Mouse (Mus musculus) heart, postnatal 0 days (tissue): ENCODE results near the gene Mettl7a2. TPM values are rescaled to one million over a fixed set of nuclear protein-coding genes. Genes with fewer than 3 reads are reported as not detected.
"Not testable (repeated sequence)": the region's sequence is repeated elsewhere in the genome, so short reads cannot be mapped to it uniquely, and the experiment has no call there.

Experiments
- ATAC-seq: fragments of 200-750 bp; cut with Nextera tagmentation; 2 replicates; pipeline ENCODE4 v1.8.0; 2017; ENCODE audit warnings: low read depth, moderate number of reproducible peaks, moderate library complexity; ENCODE audit not compliant: insufficient read depth
- DNase-seq: peaks from one replicate; pipeline ENCODE4 v3.0.0-alpha.2; 2016; ENCODE audit warnings: low spot score
- H3K27ac ChIP-seq: fragments of 300-500 bp; sonication (generic); 2 replicates; pipeline ENCODE4 v1.5.1; 2014; ENCODE audit warnings: low read depth, mild to moderate bottlenecking
- H3K27me3 ChIP-seq: fragments of 300-500 bp; sonication (generic); 2 replicates; pipeline ENCODE4 v1.6.1; 2014; ENCODE audit warnings: low read length, mixed read lengths; ENCODE audit not compliant: control insufficient read depth, insufficient read depth
- H3K36me3 ChIP-seq: fragments of 300-500 bp; sonication (generic); replicated peaks from 2 replicates; pipeline ENCODE4 v1.6.1; 2014; ENCODE audit warnings: low read length, mixed read lengths; ENCODE audit not compliant: control insufficient read depth, insufficient read depth
- H3K4me1 ChIP-seq: fragments of 300-500 bp; sonication (generic); 2 replicates; pipeline ENCODE4 v1.6.1; 2014; ENCODE audit warnings: antibody characterized with exemption; ENCODE audit not compliant: control insufficient read depth, insufficient read depth
- H3K4me2 ChIP-seq: fragments of 300-500 bp; sonication (generic); 2 replicates; pipeline ENCODE4 v1.6.1; 2014; ENCODE audit warnings: low read depth, mild to moderate bottlenecking, low read length, moderate library complexity
- H3K4me3 ChIP-seq: fragments of 300-500 bp; sonication (generic); 2 replicates; pipeline ENCODE4 v1.5.1; 2014; ENCODE audit warnings: low read depth, low read length
- H3K9ac ChIP-seq: fragments of 300-500 bp; sonication (generic); replicated peaks from 2 replicates; pipeline ENCODE4 v1.6.1; 2014; ENCODE audit warnings: low read depth, low read length, mixed read lengths
- H3K9me3 ChIP-seq: fragments of 300-500 bp; sonication (generic); replicated peaks from 2 replicates; pipeline ENCODE4 v1.6.1; 2016; ENCODE audit warnings: low read length; ENCODE audit not compliant: control insufficient read depth
- CTCF ChIP-seq: IDR thresholded peaks from 2 replicates; pipeline ENCODE4 v1.5.1; 2016; ENCODE audit warnings: antibody characterized with exemption, control low read depth, low read depth
- EP300 ChIP-seq: IDR thresholded peaks from 2 replicates; pipeline ENCODE4 v1.6.1; 2016; ENCODE audit warnings: antibody characterized with exemption, low read depth
- WGBS: fragments of 180-500 bp; shearing (Covaris S2); extraction: QIAGEN DNeasy Blood & Tissue Kit; methylation state at CpG from one replicate; pipeline ENCODE4 v1.1.7; 2014; 5-methylcytosine and 5-hydroxymethylcytosine counted together
- polyA plus RNA-seq: library from polyadenylated mRNA; unstranded; fragments of >200 nt; fragmentation: Nextera tagmentation; extraction: Ambion mirVana; gene quantifications from 2 replicates; pipeline ENCODE4 v1.2.1, GENCODE M21; 2015
- total RNA-seq: library from RNA; depleted of rRNA; stranded (reverse); fragments of >200 nt; gene quantifications from 2 replicates; pipeline ENCODE4 v1.2.3, GENCODE M21; 2014; ENCODE audit warnings: low replicate concordance

Gene Mettl7a2
- total and polyA plus RNA-seq, 2 experiments from 2014 or later = not detected

DNA sequence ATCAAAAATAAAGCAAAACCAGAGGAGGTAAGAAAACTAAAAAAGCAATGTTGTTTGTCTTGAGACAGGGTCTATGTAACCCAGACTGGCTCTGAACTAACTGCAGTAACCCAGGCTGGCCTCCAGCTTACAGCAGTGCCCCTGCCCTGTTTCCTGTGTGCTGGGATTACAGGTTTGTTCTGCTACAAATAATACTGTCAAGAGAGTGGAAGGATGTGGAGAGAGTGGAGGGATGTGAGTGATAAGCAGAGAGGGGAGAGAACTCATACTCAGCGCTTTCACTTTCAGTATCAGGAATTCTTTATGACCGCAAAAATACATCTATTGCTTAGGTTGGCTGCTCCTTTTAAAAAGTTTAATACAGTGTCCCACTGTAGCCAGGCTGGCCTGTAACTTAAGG lies 40.7 kb upstream of the Mettl7a2 start:
- no peak for TF ChIP-seq EP300
- TF ChIP-seq CTCF = no peak
- DNase-seq = no peak
- Histone ChIP-seq H3K4me1 (no peaks in the 10 kb centered on the region), H3K4me2 (no peak overlapping the region; the same call in 1 of the 2 replicates), H3K9ac (no peak overlapping the region), H3K4me3 (no peak overlapping the region), H3K36me3 (no peaks in the 10 kb centered on the region), H3K27me3 (no peaks in the 10 kb centered on the region), H3K9me3 (no peaks in the 10 kb centered on the region), H3K27ac (no peak overlapping the region)
- 0 out of 2 replicates have a peak, but pooled peaks have one; percentile 36 for ATAC-seq
- WGBS = 39% methylated on average over 2 of the region's 2 CpGs

DNA sequence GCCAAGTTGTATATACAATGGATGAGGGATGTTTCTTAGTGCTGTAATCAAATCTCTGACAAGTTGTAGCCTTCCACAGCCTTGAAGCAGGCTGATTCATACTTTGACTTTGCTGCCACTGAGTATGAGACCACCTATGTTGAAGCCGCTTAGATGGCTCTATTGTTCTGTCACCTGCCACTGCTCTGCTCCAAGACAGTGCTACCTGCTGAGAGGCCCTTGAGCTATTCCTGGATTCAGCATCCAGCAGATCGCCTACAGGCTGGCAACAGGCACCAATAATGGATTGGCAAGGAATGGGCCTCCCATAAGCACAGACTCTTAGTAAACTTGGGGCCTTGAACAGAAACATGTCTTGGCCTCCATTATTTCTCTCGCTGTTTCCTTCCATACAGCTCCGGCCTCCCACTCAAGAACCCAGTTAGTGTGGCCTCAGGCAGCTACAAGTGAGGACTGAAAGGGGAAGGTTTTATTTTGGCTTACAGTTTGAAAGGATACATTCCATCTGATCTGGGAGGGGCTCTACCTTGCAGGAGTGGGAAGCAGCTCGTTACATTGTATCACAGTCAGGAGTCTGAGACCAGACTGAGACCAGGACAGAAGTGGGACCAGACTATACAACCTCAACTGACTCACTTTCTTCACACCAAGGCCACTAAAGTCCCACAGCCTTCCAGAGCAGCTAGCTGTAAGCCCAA lies 38.4 kb upstream of the Mettl7a2 start:
- WGBS = 90% methylated on average over 5 of the region's 5 CpGs
- DNase-seq = no peak
- Histone ChIP-seq H3K36me3 (no peaks in the 10 kb centered on the region), H3K4me1 (no peaks in the 10 kb centered on the region), H3K9me3 (no peaks in the 10 kb centered on the region), H3K4me3 (no peak overlapping the region), H3K9ac (no peak overlapping the region), H3K4me2 (no peak overlapping the region), H3K27ac (no peak overlapping the region), H3K27me3 (no peaks in the 10 kb centered on the region)
- ATAC-seq = no peak
- no peak for TF ChIP-seq CTCF
- TF ChIP-seq EP300 = no peak

DNA sequence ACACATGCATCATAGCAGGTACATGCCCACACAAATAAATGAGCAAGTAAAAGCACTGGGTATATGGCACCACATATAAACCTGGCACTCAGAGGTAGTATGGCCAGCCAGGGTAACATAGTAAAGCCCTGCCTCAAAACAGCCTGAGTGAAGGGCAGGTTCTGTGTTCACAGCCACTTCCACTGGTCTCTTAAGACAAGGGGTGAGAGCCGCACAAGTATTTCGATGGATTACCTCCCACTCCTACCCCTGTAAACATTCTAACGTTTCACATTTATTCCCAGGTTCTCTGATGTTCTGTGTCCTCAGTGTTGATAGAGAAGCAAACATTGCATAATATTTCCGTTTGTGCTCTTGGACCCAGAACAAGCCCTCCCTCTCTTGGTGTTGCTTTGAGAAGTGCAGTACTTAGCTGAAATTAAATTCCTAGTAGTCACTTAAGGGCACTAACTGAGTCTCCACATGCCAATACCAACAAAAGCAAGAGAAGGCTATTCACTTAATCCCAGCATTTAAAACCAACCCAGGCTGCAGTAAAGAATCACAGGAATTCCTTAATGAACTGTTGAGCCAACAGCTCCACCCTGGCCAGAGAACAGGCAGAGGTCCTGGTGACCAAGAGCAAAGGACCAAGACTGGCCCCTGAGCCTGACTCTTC lies 34.9 kb upstream of the Mettl7a2 start:
- DNase-seq, H3K4me2 ChIP-seq, H3K4me3 ChIP-seq, H3K9ac ChIP-seq, H3K9me3 ChIP-seq, H3K27me3 ChIP-seq, H3K27ac ChIP-seq, H3K4me1 ChIP-seq, ATAC-seq, H3K36me3 ChIP-seq: not testable (repeated sequence)
- WGBS = 58% methylated on average over 3 of the region's 4 CpGs

DNA sequence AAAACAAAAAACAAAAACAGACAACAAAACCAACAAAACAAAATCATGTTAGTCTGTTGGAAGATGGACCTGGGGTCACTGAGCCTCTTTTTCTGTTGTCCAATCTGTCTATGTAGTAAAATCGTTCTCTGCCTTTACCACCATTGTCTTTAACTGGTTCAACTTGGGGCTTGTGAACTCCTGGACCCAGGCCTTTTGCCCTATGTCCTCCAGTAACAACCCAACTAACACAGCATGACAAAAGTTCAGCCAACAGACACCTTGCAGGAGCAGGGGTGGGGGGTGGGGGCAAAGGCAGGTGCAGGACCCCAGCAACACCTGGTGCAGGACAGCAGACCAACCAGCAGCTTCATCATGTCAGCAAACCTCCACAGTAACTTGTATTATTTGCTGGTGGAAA lies 33.1 kb upstream of the Mettl7a2 start:
- no peak overlapping the region for H3K4me2 ChIP-seq
- TF ChIP-seq EP300 (no peak), CTCF (no peak)
- H3K4me3 ChIP-seq = no peak overlapping the region
- DNase-seq (no peak), ATAC-seq (no peak)
- no peaks in the 10 kb centered on the region for H3K4me1 ChIP-seq
- H3K36me3 ChIP-seq = no peaks in the 10 kb centered on the region
- no peaks in the 10 kb centered on the region for H3K27me3 ChIP-seq
- no peak overlapping the region for H3K9ac ChIP-seq
- no peaks in the 10 kb centered on the region for H3K9me3 ChIP-seq
- 91% methylated on average over 1 of the region's 1 CpGs for WGBS
- no peak overlapping the region for H3K27ac ChIP-seq

DNA sequence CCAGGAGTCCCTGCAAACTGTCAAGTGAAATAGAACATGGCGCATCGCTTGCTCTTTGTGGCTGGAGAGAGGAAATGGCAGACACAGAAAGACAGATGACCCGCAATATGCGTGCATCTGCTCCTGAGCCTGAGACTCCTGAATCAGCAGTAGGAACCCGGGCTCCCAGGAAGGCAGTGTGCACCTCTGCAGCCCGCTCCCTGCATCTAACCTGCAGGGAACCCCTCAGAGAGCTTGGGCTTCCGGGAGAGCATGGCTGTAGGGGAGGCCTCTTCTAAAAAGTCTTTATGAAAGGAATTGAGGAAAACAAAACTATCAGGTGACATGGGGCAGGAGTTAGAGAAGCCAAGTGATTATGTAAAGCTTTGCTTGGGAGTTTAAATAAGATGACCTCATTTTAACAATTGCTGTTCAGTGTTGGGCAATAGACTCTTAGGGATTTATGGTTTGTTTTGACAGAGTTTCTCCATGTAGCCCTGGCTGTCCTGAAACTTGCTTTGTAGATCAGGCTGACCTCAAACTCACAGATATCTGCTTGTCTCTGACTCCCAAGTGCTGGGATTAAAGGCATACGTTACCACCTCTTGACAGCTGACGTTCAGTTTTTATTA lies 32.6 kb upstream of the Mettl7a2 start:
- TF ChIP-seq EP300 = no peak
- no peak for TF ChIP-seq CTCF
- Histone ChIP-seq H3K9me3 (no peaks in the 10 kb centered on the region), H3K9ac (no peak overlapping the region), H3K27me3 (no peaks in the 10 kb centered on the region), H3K4me3 (no peak overlapping the region), H3K36me3 (no peaks in the 10 kb centered on the region), H3K27ac (no peak overlapping the region), H3K4me2 (no peak overlapping the region), H3K4me1 (no peaks in the 10 kb centered on the region)
- WGBS = 71% methylated on average over 9 of the region's 9 CpGs
- ATAC-seq (no peak), DNase-seq (no peak)
